Mouse (Mus musculus): Measurements from ENCODE around the gene AI661453. TPM values are rescaled to one million over a fixed set of nuclear protein-coding genes. Genes with fewer than 3 reads are reported as not detected.

AI661453 gene
- total and polyA plus RNA-seq, 2 experiments from 2014 or later: 0.05 to 0.22 TPM

DNA sequence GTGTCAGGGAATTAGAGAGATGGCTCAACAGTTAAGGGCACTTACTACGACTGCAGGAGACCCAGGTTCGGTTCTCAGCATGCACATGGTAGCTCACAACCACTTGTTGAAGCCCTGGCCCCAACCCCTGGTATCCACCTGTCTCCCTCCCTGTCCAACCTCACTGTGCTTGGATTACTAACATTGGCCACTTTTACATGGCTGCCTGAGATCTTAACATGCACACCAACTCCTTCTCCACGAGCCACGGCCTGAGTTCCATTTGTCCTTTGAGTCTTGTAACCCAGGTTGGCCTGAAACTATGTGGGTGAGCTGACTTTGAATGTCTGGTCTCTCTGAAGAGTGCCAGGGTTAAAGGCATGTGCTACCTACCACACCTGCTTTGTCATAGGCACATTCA lies 70.3 kb downstream of the AI661453 start:
- Histone ChIP-seq H3K4me3 (ENCODE audit: low read depth, low read length) (no peak overlapping the region), H3K4me2 (ENCODE audit: low read depth) (no peak overlapping the region), H3K36me3 (ENCODE audit: insufficient read depth) (no peaks in the 10 kb centered on the region), H3K4me1 (ENCODE audit: insufficient read depth) (0 out of 2 replicates have a peak, but pooled peaks cover 5% of the 10 kb centered on the region), H3K9me3 (ENCODE audit: low read length) (no peaks in the 10 kb centered on the region), H3K27me3 (ENCODE audit: insufficient read depth, low read length) (no peaks in the 10 kb centered on the region), H3K27ac (ENCODE audit: low read depth, low read length) (no peak overlapping the region), H3K9ac (no peak overlapping the region)
- TF ChIP-seq CTCF (IDR thresholded peaks at IDR 0.05; ENCODE audit: low read depth): no peak
- DNase-seq (no peak), ATAC-seq (no peak)
- 96% methylated on average over 4 of the region's 4 CpGs for WGBS

GRCm38 (mm10) chr17:47507523-47507922 lies 71.1 kb downstream of the AI661453 start:
- Histone ChIP-seq H3K36me3 (ENCODE audit: insufficient read depth) (no peaks in the 10 kb centered on the region), H3K4me3 (ENCODE audit: low read depth, low read length) (no peak overlapping the region), H3K9ac (no peak overlapping the region), H3K9me3 (ENCODE audit: low read length) (no peaks in the 10 kb centered on the region), H3K4me2 (ENCODE audit: low read depth) (no peak overlapping the region), H3K27ac (ENCODE audit: low read depth, low read length) (no peak overlapping the region), H3K27me3 (ENCODE audit: insufficient read depth, low read length) (no peaks in the 10 kb centered on the region), H3K4me1 (ENCODE audit: insufficient read depth) (0 out of 2 replicates have a peak, but pooled peaks cover 5% of the 10 kb centered on the region)
- DNase-seq (no peak), ATAC-seq (no peak)
- WGBS: 83% methylated on average over 2 of the region's 2 CpGs
- no peak for TF ChIP-seq CTCF (IDR thresholded peaks at IDR 0.05; ENCODE audit: low read depth)

DNA sequence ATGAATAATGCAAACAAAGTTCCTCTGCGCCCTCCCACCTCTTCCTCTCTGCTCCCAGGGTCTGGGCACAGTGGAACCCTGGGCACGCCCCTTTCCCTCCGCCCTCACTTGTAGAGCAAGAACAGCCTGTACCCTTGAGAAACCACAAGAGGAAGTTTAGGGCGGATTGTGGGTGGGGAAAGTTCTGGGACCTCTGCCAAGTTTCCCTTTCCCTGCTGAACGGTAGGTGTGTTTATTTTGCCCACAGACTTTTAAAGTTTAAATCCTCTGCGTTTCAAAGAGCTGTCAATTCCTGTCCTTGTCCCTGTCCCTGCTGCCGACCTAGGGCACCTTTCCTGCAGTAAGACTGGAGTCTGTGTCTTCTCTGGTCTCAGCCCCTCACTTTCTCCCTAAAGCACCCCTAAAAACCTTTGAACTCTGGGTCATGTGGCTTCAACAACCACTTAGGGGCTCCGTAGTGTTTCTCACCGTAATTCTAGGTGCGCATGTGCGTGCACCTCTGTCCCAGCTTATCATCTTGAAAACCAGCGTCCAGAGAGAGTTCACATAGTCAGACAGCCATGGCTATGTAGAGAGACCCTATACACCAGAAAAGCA lies 71.7 kb downstream of the AI661453 start:
- no peak overlapping the region for H3K9ac ChIP-seq
- no peak overlapping the region for H3K4me3 ChIP-seq (ENCODE audit: low read depth, low read length)
- H3K9me3 ChIP-seq (ENCODE audit: low read length): no peaks in the 10 kb centered on the region
- no peak for TF ChIP-seq CTCF (IDR thresholded peaks at IDR 0.05; ENCODE audit: low read depth)
- WGBS: 45% methylated on average over 12 of the region's 12 CpGs
- 0 out of 2 replicates have a peak, but pooled peaks cover 5% of the 10 kb centered on the region for H3K4me1 ChIP-seq (ENCODE audit: insufficient read depth)
- H3K27me3 ChIP-seq (ENCODE audit: insufficient read depth, low read length): no peaks in the 10 kb centered on the region
- DNase-seq: peak; percentile 30
- H3K4me2 ChIP-seq (ENCODE audit: low read depth): no peak overlapping the region
- ATAC-seq: no peak
- H3K27ac ChIP-seq (ENCODE audit: low read depth, low read length): peak overlapping the region; percentile 36; the same call in 1 of the 2 replicates
- no peaks in the 10 kb centered on the region for H3K36me3 ChIP-seq (ENCODE audit: insufficient read depth)

- Histone ChIP-seq H3K4me2 (ENCODE audit: low read depth) (no peak overlapping the region), H3K9me3 (ENCODE audit: low read length) (no peaks in the 10 kb centered on the region), H3K4me1 (ENCODE audit: insufficient read depth) (0 out of 2 replicates have a peak, but pooled peaks cover 5% of the 10 kb centered on the region), H3K4me3 (ENCODE audit: low read depth, low read length) (no peak overlapping the region), H3K27me3 (ENCODE audit: insufficient read depth, low read length) (no peaks in the 10 kb centered on the region), H3K36me3 (ENCODE audit: insufficient read depth) (no peaks in the 10 kb centered on the region), H3K27ac (ENCODE audit: low read depth, low read length) (no peak overlapping the region), H3K9ac (no peak overlapping the region)
- ATAC-seq: no peak
- 58% methylated on average over 9 of the region's 9 CpGs for WGBS
- no peak for TF ChIP-seq CTCF (IDR thresholded peaks at IDR 0.05; ENCODE audit: low read depth)
- no peak for DNase-seq
These were observed 72.8 kb downstream of the AI661453 start for GRCm38 (mm10) chr17:47509031-47509705.

DNA sequence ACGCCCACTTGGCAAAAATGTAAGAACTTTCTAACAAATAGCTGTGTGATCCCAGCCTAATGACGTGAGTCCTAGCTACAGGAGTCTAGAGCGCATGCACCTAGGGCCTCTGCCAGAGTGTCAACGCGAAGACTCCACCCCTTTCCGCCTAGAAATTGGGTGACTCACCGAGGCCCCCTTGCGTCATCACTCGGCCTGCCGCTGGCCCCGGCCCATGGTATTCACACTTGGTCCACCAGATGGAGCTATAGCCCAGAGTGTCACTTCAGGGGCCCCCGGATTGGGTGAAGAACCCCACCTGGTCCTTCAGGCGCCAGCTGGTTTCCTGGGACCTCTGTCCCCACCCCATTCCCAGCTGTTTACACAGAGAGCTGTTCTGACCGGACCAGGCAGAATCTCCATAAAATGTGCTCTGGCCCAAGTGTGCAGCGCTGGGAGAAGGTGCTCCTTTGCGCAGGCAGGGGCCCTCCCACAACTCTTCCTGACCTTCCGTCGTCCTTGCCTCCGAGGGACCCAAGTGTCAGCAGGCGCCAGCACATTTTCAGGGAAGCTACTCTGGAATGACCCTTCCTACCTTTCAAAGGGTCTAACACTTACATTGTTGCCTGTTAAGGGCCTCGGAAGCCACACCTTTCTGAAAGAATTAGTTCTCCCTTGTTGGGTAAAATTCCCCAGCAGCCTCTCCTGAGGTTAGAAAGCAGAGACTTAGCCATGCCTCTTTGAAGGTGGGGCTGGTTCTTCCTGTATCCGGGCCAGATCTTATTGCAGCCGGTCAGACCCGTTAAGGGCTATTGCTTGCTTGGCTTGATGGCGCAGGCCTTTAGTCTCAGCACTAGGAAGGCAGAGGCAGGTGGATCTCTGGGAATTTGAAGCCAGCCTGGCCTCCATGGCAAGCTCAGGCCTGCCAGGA lies 75.0 kb downstream of the AI661453 start:
- Histone ChIP-seq H3K27ac (ENCODE audit: low read depth, low read length) (0 out of 2 replicates have a peak overlapping the region, but pooled peaks have one; percentile 6), H3K9ac (no peak overlapping the region), H3K4me2 (ENCODE audit: low read depth) (peak overlapping the region; percentile 32; the same call in 1 of the 2 replicates), H3K27me3 (ENCODE audit: insufficient read depth, low read length) (no peaks in the 10 kb centered on the region), H3K4me1 (ENCODE audit: insufficient read depth) (no peaks in the 10 kb centered on the region), H3K9me3 (ENCODE audit: low read length) (no peaks in the 10 kb centered on the region), H3K4me3 (ENCODE audit: low read depth, low read length) (no peak overlapping the region), H3K36me3 (ENCODE audit: insufficient read depth) (no peaks in the 10 kb centered on the region)
- WGBS: 20% methylated on average over 25 of the region's 25 CpGs
- ATAC-seq: peak; percentile 94
- peak; percentile 88 for DNase-seq
- TF ChIP-seq CTCF (IDR thresholded peaks at IDR 0.05; ENCODE audit: low read depth): peak; percentile 83

DNA sequence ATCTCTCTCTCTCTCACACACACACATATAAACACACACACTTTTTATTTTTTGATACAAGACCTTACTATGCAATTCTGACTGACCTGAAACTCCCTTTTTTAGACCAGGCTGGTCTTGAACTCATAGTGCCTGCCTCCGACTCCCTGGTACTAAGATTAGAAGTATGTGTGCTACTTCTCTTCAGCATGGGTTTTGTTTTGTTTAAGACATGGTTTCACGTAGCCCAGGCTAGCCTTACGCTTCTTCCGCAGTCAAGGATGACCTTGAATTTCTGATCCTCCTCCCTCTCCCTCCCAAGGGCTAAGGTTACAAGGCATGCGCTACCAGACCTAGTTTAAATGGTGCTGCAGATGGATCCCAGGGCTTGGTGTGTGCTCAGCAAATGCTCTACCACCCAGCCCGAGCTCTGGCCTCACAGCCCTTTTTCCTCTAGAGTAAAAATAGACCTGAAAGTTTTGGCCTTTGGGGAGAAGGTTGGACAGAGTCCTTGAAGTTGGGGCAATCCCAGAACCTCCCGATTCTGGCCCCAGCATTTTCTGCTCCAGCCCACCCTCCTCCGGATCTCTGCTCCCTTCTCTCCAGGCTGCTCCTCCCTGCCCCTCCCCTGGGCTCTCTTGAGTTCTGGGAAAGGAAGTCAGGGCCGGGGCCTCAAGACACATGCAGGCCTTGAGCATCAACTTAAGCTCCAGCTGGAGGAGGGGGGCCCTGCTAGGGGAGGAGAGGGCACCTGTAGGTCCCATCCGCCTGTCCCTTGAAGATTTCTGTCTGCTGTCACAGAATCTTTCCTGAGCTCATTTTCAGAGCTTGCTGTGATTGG lies 76.8 kb downstream of the AI661453 start:
- WGBS: 73% methylated on average over 10 of the region's 10 CpGs

More for the DNA sequence above, 76.8 kb downstream of the AI661453 start:
- no peak for TF ChIP-seq CTCF (IDR thresholded peaks at IDR 0.05; ENCODE audit: low read depth)
- no peak for ATAC-seq
- Histone ChIP-seq H3K27me3 (ENCODE audit: insufficient read depth, low read length) (no peaks in the 10 kb centered on the region), H3K9ac (no peak overlapping the region), H3K9me3 (ENCODE audit: low read length) (no peaks in the 10 kb centered on the region), H3K4me2 (ENCODE audit: low read depth) (no peak overlapping the region), H3K4me3 (ENCODE audit: low read depth, low read length) (no peak overlapping the region), H3K36me3 (ENCODE audit: insufficient read depth) (no peaks in the 10 kb centered on the region), H3K4me1 (ENCODE audit: insufficient read depth) (no peaks in the 10 kb centered on the region), H3K27ac (ENCODE audit: low read depth, low read length) (no peak overlapping the region)
- no peak for DNase-seq
